Mouse (Mus musculus) naive thymus-derived CD4-positive, alpha-beta T cell, adult 2 months (primary cell): ENCODE data around the gene Zfp296.
A peak's percentile ranks its signal among the peaks of the same experiment; 100 is the strongest.
"Not testable (repeated sequence)": the region's sequence is repeated elsewhere in the genome, so short reads cannot be mapped to it uniquely, and the experiment has no call there.

Source experiments
- DNase-seq: peaks from one replicate; pipeline ENCODE4 v3.0.0-alpha.2; 2011; ENCODE audit warnings: low read depth

The Zfp296 gene

DNA sequence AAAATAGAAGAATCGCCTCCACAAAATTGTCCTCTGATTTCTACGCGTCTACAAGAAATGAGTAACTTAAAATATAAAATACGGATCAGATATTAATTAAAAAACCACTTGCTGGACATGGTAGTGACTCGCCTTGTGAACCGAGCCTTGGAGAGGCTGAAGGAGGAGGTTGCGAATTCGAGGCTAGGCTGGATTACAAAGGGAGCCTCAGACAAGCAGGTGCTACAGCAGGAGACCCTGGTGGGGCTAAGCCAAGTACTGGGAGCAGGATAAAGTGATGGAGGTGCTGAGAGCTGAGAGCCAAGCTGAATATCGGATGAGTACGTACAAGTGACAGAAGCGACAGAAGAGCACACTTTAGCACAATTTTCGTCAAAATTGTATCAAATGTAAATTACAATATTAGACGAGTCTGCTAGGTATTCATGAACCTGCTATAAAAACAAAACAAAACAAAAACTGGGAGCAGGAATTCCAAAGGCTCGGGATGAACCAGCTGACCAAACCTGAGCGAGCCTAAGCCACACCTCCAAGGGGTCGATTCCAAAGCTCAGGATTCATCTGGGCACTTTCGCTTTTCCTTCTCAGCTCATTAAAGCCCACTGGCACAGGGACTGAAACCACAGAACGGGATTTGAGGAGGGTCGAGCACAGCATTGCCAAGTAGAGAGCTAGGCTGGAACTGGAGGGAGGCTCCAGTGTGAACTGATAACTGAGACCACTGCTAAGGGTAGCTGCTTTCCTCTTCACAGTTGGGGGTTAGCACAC is 14.3 kb upstream of the Zfp296 start, which contains the start of gene Ppp1r37:
TSS of gene Ppp1r37 (minus strand) at position 434 of the 768 bp plus-strand sequence.
- no peak for DNase-seq

DNA sequence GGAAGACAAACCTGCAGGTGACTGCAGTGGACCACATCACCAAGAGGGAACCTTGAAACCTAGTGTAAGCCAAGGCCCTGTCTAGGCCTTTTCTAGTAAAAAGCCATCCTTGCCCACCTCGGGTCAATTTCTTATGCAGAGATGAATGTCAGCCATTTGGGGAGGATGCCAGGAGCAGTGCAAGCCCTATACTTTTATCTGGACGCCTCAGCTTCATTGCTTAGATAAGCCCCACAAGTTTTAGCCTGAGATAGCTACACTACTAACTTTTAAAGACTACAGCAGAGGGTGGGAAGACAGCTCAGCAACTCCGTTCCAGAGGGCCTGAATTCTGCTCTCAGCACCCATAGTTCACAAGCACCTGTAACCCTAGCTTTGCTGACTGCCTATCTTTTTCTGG is 13.2 kb upstream of the Zfp296 start:
- no peak for DNase-seq

- DNase-seq, result no peak
Measured at GRCm38 (mm10) chr7:19564455-19564854, 12.6 kb upstream of the Zfp296 start.

GRCm38 (mm10) chr7:19565803-19566202 is 11.3 kb upstream of the Zfp296 start:
- DNase-seq, result no peak

DNA sequence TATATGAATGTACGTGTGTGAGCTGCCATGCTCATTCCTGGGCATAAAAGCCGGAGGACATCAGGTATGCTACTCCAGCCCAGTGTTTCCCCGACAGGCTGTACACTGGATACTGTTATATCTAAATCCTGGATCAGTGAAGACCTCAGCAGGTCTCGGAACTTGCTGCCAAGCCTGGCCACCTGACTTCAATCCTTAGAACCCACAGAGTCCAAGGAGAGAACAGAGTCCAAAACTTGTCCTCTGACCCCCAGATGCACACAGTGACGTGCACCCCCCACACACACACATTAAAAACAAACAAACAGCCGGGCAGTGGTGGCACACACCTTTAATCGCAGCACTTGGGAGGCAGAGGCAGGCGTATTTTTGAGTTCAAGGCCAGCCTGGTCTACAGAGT is 9.7 kb upstream of the Zfp296 start:
- no peak for DNase-seq

DNA sequence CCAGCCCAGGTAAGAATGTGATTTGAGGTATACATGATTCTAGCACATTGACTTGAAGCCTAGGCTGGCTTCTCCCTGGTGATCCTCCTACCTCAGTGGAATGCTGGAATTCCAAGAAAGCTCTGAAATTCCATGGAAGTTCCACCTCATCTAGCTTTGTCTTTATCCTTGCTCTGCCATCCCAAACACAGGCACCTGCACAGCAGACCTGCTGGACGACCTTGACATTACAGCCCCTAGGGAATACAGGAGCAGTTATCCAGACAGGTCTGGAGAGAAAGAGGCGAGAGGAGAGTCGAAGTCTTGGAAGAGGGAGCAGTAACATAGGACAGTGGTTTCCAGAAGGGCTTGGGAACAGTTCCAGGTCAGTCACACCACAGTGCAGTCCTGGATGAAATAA is 7.4 kb upstream of the Zfp296 start:
- no peak for DNase-seq

DNA sequence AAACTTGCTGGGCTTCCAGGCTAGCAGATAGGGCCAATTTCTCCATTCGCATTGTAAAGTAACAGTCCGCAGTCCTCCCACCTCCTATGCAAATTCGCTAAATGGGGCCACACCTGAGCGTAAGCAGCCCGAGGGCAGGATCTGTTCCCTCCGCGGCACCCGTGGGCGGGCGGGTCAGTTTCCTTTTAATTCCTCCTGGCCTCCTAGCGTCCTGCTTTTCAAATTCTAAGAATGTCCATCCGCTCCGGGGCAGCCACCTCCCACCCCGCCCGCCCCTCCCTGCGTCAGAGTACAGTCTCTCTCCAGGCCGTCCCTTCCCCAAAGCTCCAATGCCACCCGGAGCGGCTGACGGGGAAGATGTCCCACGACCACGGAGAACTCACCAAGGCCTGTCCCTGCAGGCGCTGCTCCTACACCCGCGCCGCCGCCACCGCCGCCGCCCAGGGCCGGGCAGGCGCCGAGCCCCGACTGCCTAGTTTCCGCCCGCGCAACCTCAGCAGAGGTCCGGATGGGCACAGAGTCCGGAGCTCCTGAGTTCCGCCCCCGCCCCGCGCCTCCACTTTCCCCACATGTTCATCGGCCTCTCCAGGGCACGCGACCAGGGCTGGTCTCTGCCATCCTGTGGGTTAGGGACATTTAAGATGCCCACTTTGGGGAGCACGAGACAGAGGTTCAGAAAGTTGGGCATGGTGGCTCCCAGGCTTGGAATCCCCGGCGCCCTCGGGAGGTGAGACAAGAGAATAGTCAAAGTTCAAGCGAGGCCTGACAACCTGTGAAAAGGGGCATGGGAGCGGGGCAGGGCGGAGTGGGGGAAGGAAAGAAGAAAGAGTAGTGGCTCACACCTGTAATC is 3.9 kb upstream of the Zfp296 start:
- peak; percentile 92 for DNase-seq

DNA sequence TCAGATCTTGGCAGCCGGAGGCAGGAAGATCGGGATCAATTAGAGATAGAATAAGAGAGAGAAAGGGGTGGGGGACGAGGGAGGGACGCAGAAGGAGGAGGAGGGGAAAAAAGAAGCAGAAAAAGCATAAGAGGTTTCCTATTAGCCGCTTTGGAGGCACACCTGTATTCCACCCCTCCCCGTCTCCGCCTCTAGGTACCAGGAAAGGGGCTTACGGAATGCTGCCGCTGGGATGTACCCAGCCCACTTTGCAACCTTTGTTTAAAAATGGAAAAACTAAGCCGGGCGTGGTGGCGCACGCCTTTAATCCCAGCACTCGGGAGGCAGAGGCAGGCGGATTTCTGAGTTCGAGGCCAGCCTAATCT is 3.3 kb upstream of the Zfp296 start:
- DNase-seq, result no peak

- DNase-seq, result no peak
Measured at GRCm38 (mm10) chr7:19575559-19575958, 1.5 kb upstream of the Zfp296 start.

GRCm38 (mm10) chr7:19577877-19578414 is 859 bp downstream of the Zfp296 start:
- peak; percentile 37 for DNase-seq

- no peak for DNase-seq
Measured at GRCm38 (mm10) chr7:19578436-19578835, 1.3 kb downstream of the Zfp296 start.

GRCm38 (mm10) chr7:19579751-19580150 is 2.7 kb downstream of the Zfp296 start:
- DNase-seq, result no peak

GRCm38 (mm10) chr7:19580634-19581033 is 3.5 kb downstream of the Zfp296 start:
- DNase-seq, result no peak

DNA sequence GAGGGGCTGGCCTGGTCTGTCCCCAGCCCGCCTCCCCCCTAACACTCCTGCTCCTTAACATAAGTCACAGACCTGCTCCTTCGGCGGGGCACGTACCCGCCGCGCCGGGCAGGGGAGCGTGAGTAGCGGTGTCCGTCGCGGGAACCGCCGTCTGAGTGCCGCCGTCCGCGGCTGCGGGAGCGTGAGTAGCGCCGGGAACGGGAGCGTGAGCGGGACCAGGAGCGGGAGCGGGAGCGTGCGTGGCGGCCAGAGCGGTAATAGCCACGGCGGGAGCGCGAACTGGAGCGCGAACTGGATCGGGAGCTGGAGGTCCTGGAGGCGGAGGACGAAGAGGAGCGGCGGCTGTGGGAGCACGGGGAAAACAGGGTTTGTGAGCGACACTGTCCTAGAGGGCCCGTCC is 9.2 kb downstream of the Zfp296 start:
- DNase-seq, result no peak

DNA sequence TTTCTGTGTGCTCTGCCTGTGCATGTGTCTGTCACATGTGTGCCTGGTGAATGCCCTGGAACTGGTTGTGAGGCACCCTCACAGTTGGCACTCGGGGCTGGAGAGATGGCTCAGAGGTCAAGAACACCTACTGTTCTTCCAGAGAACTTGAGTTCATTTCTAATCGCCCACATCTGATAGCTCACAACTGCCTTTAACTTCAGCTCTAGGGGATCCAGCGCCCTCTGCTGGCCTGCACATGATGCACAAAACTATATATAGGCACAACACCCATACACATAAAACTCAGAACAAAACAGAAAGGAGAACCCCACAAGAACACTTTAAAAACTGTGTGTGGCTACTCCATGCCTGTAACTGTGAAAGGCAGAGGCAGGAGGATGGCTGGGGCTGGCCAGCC is 12.1 kb downstream of the Zfp296 start:
- DNase-seq, result peak; percentile 55

GRCm38 (mm10) chr7:19589917-19590316 is 12.8 kb downstream of the Zfp296 start:
- peak; percentile 87 for DNase-seq

- DNase-seq, result no peak
Measured at GRCm38 (mm10) chr7:19593061-19593730, 16.1 kb downstream of the Zfp296 start.

- DNase-seq, result no peak
Measured at GRCm38 (mm10) chr7:19600562-19600961, 23.5 kb downstream of the Zfp296 start.

GRCm38 (mm10) chr7:19603055-19603454 is 26.0 kb downstream of the Zfp296 start:
- no peak for DNase-seq

GRCm38 (mm10) chr7:19603849-19604605 is 26.9 kb downstream of the Zfp296 start, which contains the start of gene Clasrp:
Clasrp (minus strand) TSS chr7:19604486.
- peak; percentile 96 for DNase-seq

GRCm38 (mm10) chr7:19604606-19605214 is 27.6 kb downstream of the Zfp296 start:
- not testable (repeated sequence) for DNase-seq
